Mouse (Mus musculus) intestine, embryonic 15.5 days (tissue): ENCODE measurements around the gene Slc26a10. TPM values are rescaled to one million over a fixed set of nuclear protein-coding genes. Genes with fewer than 3 reads are reported as not detected.
"Not testable (repeated sequence)": the region's sequence is repeated elsewhere in the genome, so short reads cannot be mapped to it uniquely, and the experiment has no call there.

Experiments
- ATAC-seq: fragments of 200-750 bp; cut with Nextera tagmentation; 2 replicates; pipeline ENCODE4 v1.8.0; 2017; ENCODE audit warnings: moderate TSS enrichment, moderate library complexity
- H3K27ac ChIP-seq: fragments of 300-500 bp; sonication (generic); 2 replicates; pipeline ENCODE4 v1.5.1; 2015; ENCODE audit warnings: mild to moderate bottlenecking, inconsistent platforms
- H3K27me3 ChIP-seq: fragments of 300-500 bp; sonication (generic); replicated peaks from 2 replicates; pipeline ENCODE4 v1.6.1; 2015; ENCODE audit warnings: inconsistent platforms
- H3K36me3 ChIP-seq: fragments of 300-500 bp; sonication (generic); 2 replicates; pipeline ENCODE4 v1.6.1; 2015; ENCODE audit warnings: inconsistent platforms
- H3K4me1 ChIP-seq: fragments of 300-500 bp; sonication (generic); replicated peaks from 2 replicates; pipeline ENCODE4 v1.6.1; 2015; ENCODE audit warnings: inconsistent platforms
- H3K4me2 ChIP-seq: fragments of 300-500 bp; sonication (generic); replicated peaks from 2 replicates; pipeline ENCODE4 v1.6.1; 2015; ENCODE audit warnings: mild to moderate bottlenecking, inconsistent platforms
- H3K4me3 ChIP-seq: fragments of 300-500 bp; sonication (generic); replicated peaks from 2 replicates; pipeline ENCODE4 v1.5.1; 2015; ENCODE audit warnings: inconsistent platforms
- H3K9ac ChIP-seq: fragments of 300-500 bp; sonication (generic); 2 replicates; pipeline ENCODE4 v1.6.1; 2015; ENCODE audit warnings: inconsistent platforms
- H3K9me3 ChIP-seq: fragments of 300-500 bp; sonication (generic); 2 replicates; pipeline ENCODE4 v1.6.1; 2016; ENCODE audit warnings: inconsistent platforms
- WGBS: fragments of 180-500 bp; shearing (Covaris S2); methylation state at CpG from one replicate; pipeline ENCODE4 v1.1.7; 2015; 5-methylcytosine and 5-hydroxymethylcytosine counted together
- polyA plus RNA-seq: library from polyadenylated mRNA; unstranded; fragments of >200 nt; fragmentation: Nextera tagmentation; extraction: Ambion mirVana; gene quantifications from 2 replicates; pipeline ENCODE4 v1.2.1, GENCODE M21; 2015

Slc26a10 gene
- polyA plus RNA-seq, 1 experiment from 2014 or later = 0.98 TPM

- H3K27ac ChIP-seq = peak overlapping the region; percentile 84
- WGBS = under 1% methylated on average over 56 of the region's 56 CpGs
- no peaks in the 10 kb centered on the region for H3K9me3 ChIP-seq
- peaks cover 34% of the 10 kb centered on the region for H3K27me3 ChIP-seq
- H3K4me1 ChIP-seq = peaks cover 22% of the 10 kb centered on the region
- no peaks in the 10 kb centered on the region for H3K36me3 ChIP-seq
- H3K4me3 ChIP-seq = peak overlapping the region; percentile 66
- H3K9ac ChIP-seq = peak overlapping the region; percentile 62
- peak overlapping the region; percentile 99 for H3K4me2 ChIP-seq
- peak; percentile 60 for ATAC-seq
Observed at GRCm38 (mm10) chr10:127165654-127166403, 14.6 kb downstream of the Slc26a10 start.

- peak overlapping the region; percentile 66 for H3K4me3 ChIP-seq
- H3K4me2 ChIP-seq = peak overlapping the region; percentile 99
- no peaks in the 10 kb centered on the region for H3K9me3 ChIP-seq
- H3K4me1 ChIP-seq = peaks cover 17% of the 10 kb centered on the region
- peak; percentile 48 for ATAC-seq
- under 1% methylated on average over 42 of the region's 42 CpGs for WGBS
- peak overlapping the region; percentile 62 for H3K9ac ChIP-seq
- H3K36me3 ChIP-seq = no peaks in the 10 kb centered on the region
- peak overlapping the region; percentile 84 for H3K27ac ChIP-seq
- peaks cover 29% of the 10 kb centered on the region for H3K27me3 ChIP-seq
Observed at GRCm38 (mm10) chr10:127165354-127165653, 15.1 kb downstream of the Slc26a10 start.

- peak within 1 kb of the TSS; percentile 62 for H3K9ac ChIP-seq
- H3K27me3 ChIP-seq = peaks cover 25% of the 10 kb centered on the region
- peak within 1 kb of the TSS; percentile 66 for H3K4me3 ChIP-seq
- peak within 1 kb of the TSS; percentile 84 for H3K27ac ChIP-seq
- H3K4me2 ChIP-seq = peak within 1 kb of the TSS; percentile 99
- H3K9me3 ChIP-seq = no peaks in the 10 kb centered on the region
- H3K36me3 ChIP-seq = no peaks in the 10 kb centered on the region
- WGBS = 2% methylated on average over 52 of the region's 52 CpGs
- peaks cover 11% of the 10 kb centered on the region for H3K4me1 ChIP-seq
- peak; percentile 83 for ATAC-seq
Observed at GRCm38 (mm10) chr10:127164631-127165353, 15.7 kb downstream of the Slc26a10 start, which contains the start of gene B4galnt1. Gene B4galnt1 (plus strand): TSS chr10:127165225.

GRCm38 (mm10) chr10:127164190-127164589 is 16.3 kb downstream of the Slc26a10 start:
- H3K4me1 ChIP-seq = peaks cover 10% of the 10 kb centered on the region
- H3K36me3 ChIP-seq = no peaks in the 10 kb centered on the region
- WGBS = 90% methylated on average over 4 of the region's 4 CpGs
- H3K9me3 ChIP-seq = no peaks in the 10 kb centered on the region
- no peak overlapping the region for H3K27ac ChIP-seq
- H3K9ac ChIP-seq = no peak overlapping the region
- H3K27me3 ChIP-seq = peaks cover 19% of the 10 kb centered on the region
- H3K4me3 ChIP-seq = no peak overlapping the region
- no peak overlapping the region; the same call in 1 of the 2 replicates for H3K4me2 ChIP-seq
- ATAC-seq = no peak

GRCm38 (mm10) chr10:127162771-127163261 is 17.6 kb downstream of the Slc26a10 start:
- H3K4me1 ChIP-seq, H3K27ac ChIP-seq, H3K36me3 ChIP-seq, ATAC-seq, H3K9me3 ChIP-seq, H3K4me2 ChIP-seq, H3K4me3 ChIP-seq, H3K9ac ChIP-seq: not testable (repeated sequence)
- peaks cover 14% of the 10 kb centered on the region for H3K27me3 ChIP-seq
- whole genome bisulfite sequencing = 45% methylated on average over 7 of the region's 7 CpGs

GRCm38 (mm10) chr10:127160728-127161127 is 19.7 kb downstream of the Slc26a10 start:
- peaks cover 4% of the 10 kb centered on the region for H3K4me1 ChIP-seq
- H3K27ac ChIP-seq = no peak overlapping the region
- H3K9me3 ChIP-seq = no peaks in the 10 kb centered on the region
- no peak overlapping the region for H3K4me3 ChIP-seq
- H3K36me3 ChIP-seq = no peaks in the 10 kb centered on the region
- no peak overlapping the region for H3K9ac ChIP-seq
- no peak for ATAC-seq
- H3K27me3 ChIP-seq = peaks cover 2% of the 10 kb centered on the region; the same call in 1 of the 2 replicates
- H3K4me2 ChIP-seq = no peak overlapping the region
- WGBS = 73% methylated on average over 3 of the region's 3 CpGs

GRCm38 (mm10) chr10:127160081-127160480 is 20.4 kb downstream of the Slc26a10 start:
- no peaks in the 10 kb centered on the region for H3K36me3 ChIP-seq
- 75% methylated on average over 9 of the region's 9 CpGs for WGBS
- no peak for ATAC-seq
- no peaks in the 10 kb centered on the region for H3K4me1 ChIP-seq
- no peak overlapping the region for H3K4me3 ChIP-seq
- H3K4me2 ChIP-seq = no peak overlapping the region
- no peaks in the 10 kb centered on the region for H3K27me3 ChIP-seq
- no peaks in the 10 kb centered on the region for H3K9me3 ChIP-seq
- H3K9ac ChIP-seq = no peak overlapping the region
- H3K27ac ChIP-seq = no peak overlapping the region

GRCm38 (mm10) chr10:127158471-127158870 is 22.0 kb downstream of the Slc26a10 start:
- WGBS = 52% methylated on average over 3 of the region's 3 CpGs
- H3K27ac ChIP-seq = no peak overlapping the region

GRCm38 (mm10) chr10:127156511-127156910 is 23.9 kb downstream of the Slc26a10 start:
- 0 out of 2 replicates have a peak, but pooled peaks have one; percentile 37 for ATAC-seq
- H3K9me3 ChIP-seq = no peaks in the 10 kb centered on the region
- H3K9ac ChIP-seq = no peak overlapping the region
- no peaks in the 10 kb centered on the region for H3K27me3 ChIP-seq
- H3K36me3 ChIP-seq = no peaks in the 10 kb centered on the region
- WGBS = 48% methylated on average over 1 of the region's 1 CpGs
- peak overlapping the region; percentile 51; the same call in 1 of the 2 replicates for H3K27ac ChIP-seq
- H3K4me1 ChIP-seq = 0 out of 2 replicates have a peak, but pooled peaks cover 3% of the 10 kb centered on the region
- H3K4me2 ChIP-seq = no peak overlapping the region
- no peak overlapping the region for H3K4me3 ChIP-seq

More at GRCm38 (mm10) chr10:127158471-127158870, 22.0 kb downstream of the Slc26a10 start:
- no peaks in the 10 kb centered on the region for H3K27me3 ChIP-seq
- no peak overlapping the region for H3K4me3 ChIP-seq
- H3K9me3 ChIP-seq = no peaks in the 10 kb centered on the region
- no peaks in the 10 kb centered on the region for H3K36me3 ChIP-seq
- no peak for ATAC-seq
- no peak overlapping the region for H3K9ac ChIP-seq
- no peak overlapping the region for H3K4me2 ChIP-seq
- H3K4me1 ChIP-seq = 0 out of 2 replicates have a peak, but pooled peaks cover 3% of the 10 kb centered on the region

- 52% methylated on average over 1 of the region's 1 CpGs for WGBS
- H3K27ac ChIP-seq = peak overlapping the region; percentile 74
- peak; percentile 59 for ATAC-seq
Observed at GRCm38 (mm10) chr10:127156089-127156488, 24.4 kb downstream of the Slc26a10 start.

GRCm38 (mm10) chr10:127154652-127155051 is 25.8 kb downstream of the Slc26a10 start:
- no peak for ATAC-seq
- Histone ChIP-seq H3K4me1 (0 out of 2 replicates have a peak, but pooled peaks cover 3% of the 10 kb centered on the region), H3K27ac (peak overlapping the region; percentile 2; the same call in 1 of the 2 replicates), H3K4me2 (no peak overlapping the region), H3K4me3 (no peak overlapping the region), H3K36me3 (no peaks in the 10 kb centered on the region), H3K9ac (no peak overlapping the region), H3K27me3 (no peaks in the 10 kb centered on the region), H3K9me3 (no peaks in the 10 kb centered on the region; the same call in 1 of the 2 replicates)
- 83% methylated on average over 5 of the region's 5 CpGs for WGBS

More at GRCm38 (mm10) chr10:127156089-127156488, 24.4 kb downstream of the Slc26a10 start:
- 0 out of 2 replicates have a peak, but pooled peaks cover 3% of the 10 kb centered on the region for H3K4me1 ChIP-seq
- H3K4me2 ChIP-seq = no peak overlapping the region
- no peak overlapping the region for H3K9ac ChIP-seq
- no peak overlapping the region for H3K4me3 ChIP-seq
- H3K27me3 ChIP-seq = no peaks in the 10 kb centered on the region
- H3K9me3 ChIP-seq = no peaks in the 10 kb centered on the region; the same call in 1 of the 2 replicates
- H3K36me3 ChIP-seq = no peaks in the 10 kb centered on the region

- no peak for ATAC-seq
- 0 out of 2 replicates have a peak, but pooled peaks cover 3% of the 10 kb centered on the region for H3K4me1 ChIP-seq
- WGBS = 79% methylated on average over 2 of the region's 2 CpGs
Observed at GRCm38 (mm10) chr10:127154241-127154640, 26.2 kb downstream of the Slc26a10 start.

More at GRCm38 (mm10) chr10:127154241-127154640, 26.2 kb downstream of the Slc26a10 start:
- H3K9me3 ChIP-seq = no peaks in the 10 kb centered on the region; the same call in 1 of the 2 replicates
- H3K27me3 ChIP-seq = no peaks in the 10 kb centered on the region
- H3K9ac ChIP-seq = no peak overlapping the region
- no peak overlapping the region for H3K27ac ChIP-seq
- H3K4me2 ChIP-seq = no peak overlapping the region
- H3K36me3 ChIP-seq = no peaks in the 10 kb centered on the region
- H3K4me3 ChIP-seq = no peak overlapping the region
